Mouse (Mus musculus) heart, adult 2 months (tissue): ENCODE data around the gene Atg7. TPM values are rescaled to one million over a fixed set of nuclear protein-coding genes. Genes with fewer than 3 reads are reported as not detected.

Experiments
- DNase-seq, 2 experiments: peaks; one replicate each; pipeline ENCODE4 v3.0.0; 2021
- H3K27ac ChIP-seq: fragments of 200-600 bp; 2 replicates; pipeline ENCODE4 v1.8.1; 2022
- H3K27me3 ChIP-seq: fragments of 200-500 bp; 2 replicates; pipeline ENCODE4 v1.6.1; 2012; ENCODE audit warnings: mild to moderate bottlenecking, low read length, inconsistent platforms, mixed read lengths; ENCODE audit not compliant: control insufficient read depth, insufficient read depth
- H3K36me3 ChIP-seq: fragments of 200-500 bp; 2 replicates; pipeline ENCODE4 v1.6.1; 2012; ENCODE audit warnings: low read length, inconsistent platforms; ENCODE audit not compliant: control insufficient read depth, insufficient read depth
- H3K4me1 ChIP-seq: fragments of 200-500 bp; 2 replicates; pipeline ENCODE4 v1.6.1; 2011; ENCODE audit warnings: low read length; ENCODE audit not compliant: control insufficient read depth, insufficient read depth
- H3K4me3 ChIP-seq: fragments of 200-600 bp; 2 replicates; pipeline ENCODE4 v1.8.1; 2022
- H3K79me2 ChIP-seq: fragments of 200-500 bp; replicated peaks from 2 replicates; pipeline ENCODE4 v1.6.1; 2012; ENCODE audit warnings: mild to moderate bottlenecking, inconsistent platforms, low read length, moderate library complexity, mixed read lengths; ENCODE audit not compliant: control insufficient read depth, insufficient read depth
- H3K9ac ChIP-seq: fragments of 200-500 bp; 2 replicates; pipeline ENCODE4 v1.6.1; 2012; ENCODE audit warnings: low read depth, mild to moderate bottlenecking, control low read depth, inconsistent platforms, low read length, mixed read lengths
- CTCF ChIP-seq: fragments of 200-600 bp; IDR thresholded peaks from 2 replicates; pipeline ENCODE4 v1.8.1; 2022; ENCODE audit warnings: antibody characterized with exemption, mild to moderate bottlenecking, moderate library complexity
- EP300 ChIP-seq: fragments of 200-500 bp; IDR thresholded peaks from 2 replicates; pipeline ENCODE4 v1.6.1; 2011; ENCODE audit warnings: low read depth, low read length, control low read depth; ENCODE audit not compliant: insufficient read depth
- POLR2A ChIP-seq: fragments of 200-500 bp; IDR thresholded peaks from 2 replicates; pipeline ENCODE4 v1.6.1; 2011; ENCODE audit warnings: mild to moderate bottlenecking, low read depth, low read length, control low read depth; ENCODE audit not compliant: insufficient read depth
- WGBS: fragments of 180-500 bp; shearing (Covaris S2); methylation state at CpG from one replicate; pipeline ENCODE4 v1.1.7; 2018; 5-methylcytosine and 5-hydroxymethylcytosine counted together
- intact Hi-C: fragments of 180-260 bp; cut with DNase I; formaldehyde crosslinking; loops from one replicate; pipeline ENCODE4 v1.15.1; 2025
- polyA plus RNA-seq: library from polyadenylated mRNA; depleted of rRNA; stranded (reverse); fragments of >200 nt; gene quantifications from 2 replicates; pipeline ENCODE4 v1.2.3, GENCODE M21; 2012
- total RNA-seq, 2 experiments: library from RNA; stranded (reverse); gene quantifications; 2 replicates each; pipeline ENCODE4 v1.2.3; 2021

Gene Atg7
- total and polyA plus RNA-seq, 3 experiments: 9.9 to 11.1 (median 10.7) TPM

GRCm38 (mm10) chr6:114846153-114846772 lies 203.4 kb downstream of the Atg7 start:
- H3K9ac ChIP-seq: no peak overlapping the region
- 76% methylated on average over 4 of the region's 4 CpGs for WGBS

GRCm38 (mm10) chr6:114847582-114848174 lies 204.8 kb downstream of the Atg7 start:
- intact Hi-C loops: no loop called here
- Histone ChIP-seq H3K4me3 (no peak overlapping the region), H3K27me3 (no peaks in the 10 kb centered on the region), H3K4me1 (no peaks in the 10 kb centered on the region), H3K79me2 (no peaks in the 10 kb centered on the region), H3K27ac (no peak overlapping the region), H3K36me3 (no peaks in the 10 kb centered on the region), H3K9ac (no peak overlapping the region)
- TF ChIP-seq POLR2A (no peak), EP300 (no peak), CTCF (no peak)
- no peak for DNase-seq
- WGBS: 93% methylated on average over 12 of the region's 12 CpGs

More at GRCm38 (mm10) chr6:114846153-114846772, 203.4 kb downstream of the Atg7 start:
- H3K36me3 ChIP-seq: no peaks in the 10 kb centered on the region
- no peak overlapping the region for H3K4me3 ChIP-seq
- intact Hi-C loops: no loop called here
- H3K4me1 ChIP-seq: peaks cover 3% of the 10 kb centered on the region
- no peak overlapping the region for H3K27ac ChIP-seq
- DNase-seq: no peak
- H3K27me3 ChIP-seq: no peaks in the 10 kb centered on the region
- no peak for TF ChIP-seq CTCF
- TF ChIP-seq POLR2A: no peak
- TF ChIP-seq EP300: no peak
- no peaks in the 10 kb centered on the region for H3K79me2 ChIP-seq

- no peaks in the 10 kb centered on the region for H3K27me3 ChIP-seq
- no peaks in the 10 kb centered on the region for H3K79me2 ChIP-seq
- no peak overlapping the region for H3K4me3 ChIP-seq
- intact Hi-C loops: no loop called here
- DNase-seq: no peak
- no peak for TF ChIP-seq POLR2A
- TF ChIP-seq CTCF: no peak
- no peak for TF ChIP-seq EP300
- H3K27ac ChIP-seq: no peak overlapping the region
- 53% methylated on average over 7 of the region's 7 CpGs for WGBS
- H3K36me3 ChIP-seq: no peaks in the 10 kb centered on the region
- H3K4me1 ChIP-seq: no peaks in the 10 kb centered on the region
- H3K9ac ChIP-seq: no peak overlapping the region
These were observed 205.9 kb downstream of the Atg7 start for GRCm38 (mm10) chr6:114848761-114849160.

- no peak overlapping the region for H3K9ac ChIP-seq
- intact Hi-C loops: no loop called here
- H3K4me1 ChIP-seq: peaks cover 1% of the 10 kb centered on the region; the same call in 1 of the 2 replicates
These were observed 206.9 kb downstream of the Atg7 start for GRCm38 (mm10) chr6:114849787-114850186.

GRCm38 (mm10) chr6:114851688-114852087 lies 208.8 kb downstream of the Atg7 start:
- WGBS: 79% methylated on average over 7 of the region's 7 CpGs
- peaks cover 1% of the 10 kb centered on the region; the same call in 1 of the 2 replicates for H3K4me1 ChIP-seq
- H3K27me3 ChIP-seq: no peaks in the 10 kb centered on the region
- no peaks in the 10 kb centered on the region for H3K79me2 ChIP-seq
- TF ChIP-seq EP300: no peak
- TF ChIP-seq POLR2A: no peak
- TF ChIP-seq CTCF: no peak
- H3K36me3 ChIP-seq: no peaks in the 10 kb centered on the region
- no peak for DNase-seq
- intact Hi-C loops: no loop called here
- H3K27ac ChIP-seq: no peak overlapping the region
- H3K4me3 ChIP-seq: no peak overlapping the region
- H3K9ac ChIP-seq: no peak overlapping the region

More at GRCm38 (mm10) chr6:114849787-114850186, 206.9 kb downstream of the Atg7 start:
- no peak for DNase-seq
- TF ChIP-seq EP300 (no peak), POLR2A (no peak), CTCF (no peak)
- 84% methylated on average over 8 of the region's 8 CpGs for WGBS
- H3K27ac ChIP-seq: no peak overlapping the region
- H3K79me2 ChIP-seq: no peaks in the 10 kb centered on the region
- no peaks in the 10 kb centered on the region for H3K27me3 ChIP-seq
- no peaks in the 10 kb centered on the region for H3K36me3 ChIP-seq
- no peak overlapping the region for H3K4me3 ChIP-seq

- 76% methylated on average over 3 of the region's 3 CpGs for WGBS
- DNase-seq: no peak
- intact Hi-C loops: no loop called here
- TF ChIP-seq EP300 (no peak), CTCF (no peak), POLR2A (no peak)
- Histone ChIP-seq H3K4me1 (peaks cover 2% of the 10 kb centered on the region), H3K79me2 (no peaks in the 10 kb centered on the region), H3K4me3 (no peak overlapping the region), H3K27me3 (no peaks in the 10 kb centered on the region), H3K36me3 (no peaks in the 10 kb centered on the region), H3K27ac (no peak overlapping the region), H3K9ac (no peak overlapping the region)
These were observed 209.8 kb downstream of the Atg7 start for GRCm38 (mm10) chr6:114852739-114853138.
